Mouse (Mus musculus) adrenal gland (tissue): ENCODE measurements around the gene Crip1.

Experiments used
- intact Hi-C: fragments of 180-260 bp; cut with DNase I; formaldehyde crosslinking; loops from one replicate; pipeline ENCODE4 v1.15.1; 2025

Gene Crip1

DNA sequence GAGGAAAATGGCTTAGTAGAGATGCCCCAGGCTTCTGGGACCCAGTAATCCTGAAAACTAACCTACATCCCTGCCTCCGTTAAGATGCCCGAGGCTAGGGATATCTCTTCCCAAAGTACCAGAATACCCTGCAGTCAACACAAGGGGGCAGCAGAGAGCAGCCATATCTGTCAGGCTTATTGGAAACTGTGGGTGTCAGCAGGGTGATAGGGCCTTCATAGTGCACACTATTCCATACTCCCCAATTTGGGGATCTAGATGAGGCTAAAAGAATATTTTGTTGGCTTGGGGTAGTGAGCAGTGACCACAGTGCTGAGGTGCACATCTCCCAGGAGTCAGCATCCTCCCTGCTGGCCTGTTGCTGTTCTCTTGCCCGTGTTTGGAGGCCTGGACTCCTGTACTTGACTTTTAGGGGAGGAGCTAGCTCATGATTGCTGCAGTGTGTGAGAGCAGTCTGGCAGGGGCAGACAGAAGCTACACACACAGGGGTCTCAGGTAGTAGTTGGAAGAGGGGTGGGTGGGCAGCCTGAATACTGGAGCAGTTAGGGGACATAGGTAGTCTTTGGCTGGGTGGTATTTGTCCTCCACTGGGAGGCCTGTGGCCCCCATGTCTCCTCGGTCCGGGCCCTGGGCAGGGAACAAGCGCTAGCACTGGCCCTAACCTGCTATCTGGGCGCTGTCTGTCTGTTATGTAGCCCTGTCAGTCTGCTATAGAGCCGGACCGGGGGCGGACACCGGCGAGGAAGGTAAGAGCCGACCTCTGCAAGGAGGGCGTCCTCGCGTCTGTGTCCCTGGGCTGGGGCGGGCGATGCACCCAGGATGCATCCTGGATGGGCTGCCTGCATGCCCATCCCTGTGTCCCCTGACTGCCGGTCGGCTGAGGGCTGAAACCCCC lies 26.4 kb upstream of the Crip1 start:
- intact Hi-C loops: loop anchor here (5.0 kb wide), 1 partner anchor 33 kb away; no protein-coding TSS in a partner anchor

DNA sequence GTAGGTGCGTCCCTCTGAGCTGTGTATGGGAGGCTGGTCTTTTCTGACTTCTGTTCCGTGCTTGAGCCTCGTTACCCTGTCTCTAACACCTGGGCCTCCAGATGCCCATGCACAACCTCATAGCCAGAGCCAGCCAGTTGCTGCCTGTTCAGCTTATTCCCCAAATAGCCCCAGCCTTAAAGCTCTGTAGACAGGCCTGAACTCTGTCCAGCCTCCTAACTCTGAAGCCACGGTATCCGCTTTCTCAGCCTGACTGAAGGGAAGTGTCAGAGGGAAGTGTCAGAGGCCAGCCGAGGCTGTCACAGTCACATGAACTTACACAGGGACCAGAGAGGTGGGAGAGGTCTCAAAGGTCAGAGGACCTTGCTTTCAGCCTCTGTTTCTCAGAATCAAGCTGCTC lies 21.4 kb upstream of the Crip1 start:
- intact Hi-C loops: no loop called here

DNA sequence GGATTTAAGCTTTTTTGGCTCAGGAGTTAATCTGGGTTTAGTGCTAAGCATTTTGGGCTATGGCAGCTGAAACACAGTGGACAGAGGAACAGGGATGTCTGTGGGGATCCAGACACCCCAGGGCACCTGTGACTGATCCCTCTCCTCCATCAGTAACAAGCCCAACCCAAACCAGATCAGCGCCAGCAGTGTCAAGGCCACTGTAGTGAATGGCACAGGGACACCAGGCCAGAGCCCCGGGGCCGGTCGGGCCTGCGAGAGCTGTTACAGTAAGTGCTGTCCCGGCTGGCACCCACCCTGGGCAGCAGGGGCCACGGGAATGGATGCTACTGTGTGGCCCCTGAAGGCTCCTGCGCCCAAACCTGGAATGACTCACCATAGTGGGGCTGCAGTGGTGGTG lies 15.4 kb upstream of the Crip1 start:
- intact Hi-C loops: no loop called here

DNA sequence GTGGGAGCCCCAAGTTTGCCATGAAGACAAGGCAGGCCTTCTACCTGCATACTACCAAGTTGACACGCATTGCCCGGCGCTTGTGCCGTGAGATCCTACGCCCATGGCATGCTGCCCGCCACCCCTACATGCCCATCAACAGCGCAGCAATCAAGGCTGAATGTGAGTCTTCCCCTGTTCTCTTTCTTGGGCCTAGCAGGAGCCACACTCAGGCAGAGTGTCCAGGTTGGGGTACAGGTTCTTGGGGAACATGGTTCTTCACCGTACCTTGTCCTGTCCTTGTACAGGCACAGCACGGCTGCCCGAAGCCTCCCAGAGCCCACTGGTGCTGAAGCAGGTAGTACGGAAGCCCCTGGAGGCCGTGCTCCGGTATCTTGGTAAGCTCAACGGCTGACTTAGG lies 14.5 kb upstream of the Crip1 start:
- intact Hi-C loops: no loop called here

DNA sequence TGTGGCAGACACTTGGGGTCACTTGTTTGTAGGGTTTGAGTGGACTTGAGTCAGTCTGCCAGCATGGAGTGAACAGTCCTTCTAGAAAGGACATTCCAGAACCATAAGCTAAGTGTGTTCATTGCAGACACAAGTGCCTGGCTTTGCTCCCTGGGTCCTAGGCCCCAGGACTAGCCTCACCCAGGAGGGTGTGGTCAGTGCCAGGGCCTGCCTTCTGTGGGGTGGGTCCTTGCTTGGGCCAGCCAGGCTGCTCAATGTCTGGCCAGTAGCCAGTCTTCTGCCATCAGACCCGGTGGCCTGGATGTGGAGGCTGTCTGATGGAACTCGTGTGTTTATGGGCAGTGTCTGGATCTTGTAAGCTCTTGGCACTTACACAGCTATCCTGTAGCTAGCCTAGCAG lies 13.5 kb upstream of the Crip1 start:
- intact Hi-C loops: no loop called here

DNA sequence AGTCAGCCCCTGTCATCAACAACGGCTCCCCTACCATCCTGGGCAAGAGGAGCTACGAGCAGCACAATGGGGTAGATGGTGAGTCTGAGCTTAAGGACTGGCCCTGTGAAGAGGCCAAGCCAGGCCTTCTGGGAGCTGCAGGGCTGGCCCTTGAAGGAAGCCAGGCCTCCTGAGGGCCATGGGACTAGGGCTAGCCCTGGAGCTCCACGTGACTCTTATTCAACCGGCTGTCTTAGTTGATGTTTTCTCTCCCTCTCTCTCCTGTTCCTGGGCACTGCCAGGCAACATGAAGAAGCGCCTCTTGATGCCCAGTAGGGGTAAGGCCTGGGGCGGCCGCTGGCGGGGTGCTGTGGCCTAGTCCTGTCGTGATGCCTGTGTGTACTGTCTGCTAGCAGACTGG lies 12.9 kb upstream of the Crip1 start:
- intact Hi-C loops: no loop called here

DNA sequence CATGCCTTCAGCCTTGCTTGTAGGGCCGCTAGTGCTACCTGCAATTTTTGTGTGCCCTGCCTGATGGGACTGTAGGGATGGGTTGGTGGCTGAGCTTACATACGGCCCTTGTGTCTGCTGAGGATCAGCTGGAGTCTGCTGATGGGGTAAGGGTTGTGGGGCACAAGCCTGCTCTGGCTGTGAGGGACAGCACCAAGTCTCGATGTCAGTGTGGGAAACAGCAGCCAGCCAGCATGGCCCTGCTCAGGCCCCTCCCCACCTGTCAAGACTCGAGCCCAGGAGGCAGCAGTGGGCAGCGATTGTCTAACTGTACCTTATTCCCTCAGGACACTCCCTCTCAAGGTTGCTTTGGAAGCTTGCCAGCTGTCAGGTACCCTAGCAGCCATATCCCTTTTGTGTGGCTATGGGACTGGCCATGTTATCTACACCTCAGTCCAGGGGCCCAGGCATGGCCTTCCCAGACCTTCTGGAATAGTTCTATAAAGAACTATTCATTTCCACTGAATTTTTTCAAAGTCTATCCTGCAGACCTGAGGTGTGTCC lies 12.2 kb upstream of the Crip1 start:
- intact Hi-C loops: no loop called here

DNA sequence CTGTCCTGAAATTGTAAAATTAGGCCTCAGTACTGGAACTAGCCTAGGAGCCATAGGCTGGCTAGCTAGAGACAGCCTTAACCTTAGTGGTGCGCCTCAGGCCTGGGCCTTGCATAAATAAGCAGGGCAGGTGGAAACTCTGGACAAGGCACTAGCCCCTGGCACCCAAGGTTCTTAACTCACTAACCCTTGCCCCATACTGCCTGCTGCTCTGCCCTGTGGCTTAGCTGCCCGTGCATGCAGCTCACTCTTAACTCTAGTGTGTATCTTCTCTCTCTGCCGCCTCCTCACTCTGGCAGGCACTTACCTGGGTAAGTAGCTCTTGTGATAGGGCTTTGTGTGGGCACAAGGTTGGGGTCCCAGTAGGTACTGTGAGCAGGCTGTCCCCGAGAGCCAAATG lies 11.6 kb upstream of the Crip1 start:
- intact Hi-C loops: no loop called here

DNA sequence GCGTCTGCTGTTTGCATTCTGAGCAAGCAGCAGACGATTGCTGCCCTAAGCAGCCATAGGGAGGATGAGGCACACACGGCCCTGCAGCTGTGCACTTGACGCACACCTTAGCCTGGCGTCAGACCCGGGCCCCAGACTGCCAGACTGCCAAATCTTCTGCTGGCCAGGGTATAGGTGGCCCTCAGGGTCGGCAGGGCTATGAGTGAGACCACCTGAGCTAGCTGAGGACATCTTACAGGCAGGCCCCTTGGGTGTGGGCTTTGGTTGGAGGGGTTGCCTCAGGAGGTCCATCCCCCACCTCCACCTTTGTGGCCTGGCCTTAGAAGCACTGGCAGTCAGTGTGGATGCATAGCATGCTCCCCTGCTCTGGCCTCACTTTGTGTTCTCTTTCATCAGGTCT lies 10.7 kb upstream of the Crip1 start:
- intact Hi-C loops: no loop called here

DNA sequence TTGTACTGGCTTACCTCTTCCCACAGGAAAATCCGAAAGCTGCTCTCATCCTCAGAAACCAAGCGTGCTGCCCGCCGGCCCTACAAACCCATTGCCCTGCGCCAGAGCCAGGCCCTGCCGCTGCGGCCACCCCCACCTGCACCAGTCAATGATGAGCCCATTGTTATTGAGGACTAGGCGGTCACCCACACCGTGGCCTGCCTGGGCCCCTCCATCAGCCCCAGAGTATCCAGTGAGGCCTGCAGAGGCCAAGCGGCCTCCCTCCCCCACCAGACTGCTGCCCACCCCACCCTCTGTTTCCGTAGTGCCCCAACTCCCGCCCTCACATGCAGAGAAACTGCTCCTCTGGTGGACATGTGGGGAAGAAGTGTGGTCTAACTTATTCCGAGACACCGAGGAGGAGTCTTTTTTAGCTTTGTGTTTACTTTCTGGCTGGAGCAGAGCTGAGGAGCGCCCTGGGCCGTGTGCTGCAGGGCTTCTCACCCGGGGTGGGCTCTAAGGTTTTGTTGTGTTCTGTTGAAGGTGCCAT lies 9.6 kb upstream of the Crip1 start:
- intact Hi-C loops: no loop called here

DNA sequence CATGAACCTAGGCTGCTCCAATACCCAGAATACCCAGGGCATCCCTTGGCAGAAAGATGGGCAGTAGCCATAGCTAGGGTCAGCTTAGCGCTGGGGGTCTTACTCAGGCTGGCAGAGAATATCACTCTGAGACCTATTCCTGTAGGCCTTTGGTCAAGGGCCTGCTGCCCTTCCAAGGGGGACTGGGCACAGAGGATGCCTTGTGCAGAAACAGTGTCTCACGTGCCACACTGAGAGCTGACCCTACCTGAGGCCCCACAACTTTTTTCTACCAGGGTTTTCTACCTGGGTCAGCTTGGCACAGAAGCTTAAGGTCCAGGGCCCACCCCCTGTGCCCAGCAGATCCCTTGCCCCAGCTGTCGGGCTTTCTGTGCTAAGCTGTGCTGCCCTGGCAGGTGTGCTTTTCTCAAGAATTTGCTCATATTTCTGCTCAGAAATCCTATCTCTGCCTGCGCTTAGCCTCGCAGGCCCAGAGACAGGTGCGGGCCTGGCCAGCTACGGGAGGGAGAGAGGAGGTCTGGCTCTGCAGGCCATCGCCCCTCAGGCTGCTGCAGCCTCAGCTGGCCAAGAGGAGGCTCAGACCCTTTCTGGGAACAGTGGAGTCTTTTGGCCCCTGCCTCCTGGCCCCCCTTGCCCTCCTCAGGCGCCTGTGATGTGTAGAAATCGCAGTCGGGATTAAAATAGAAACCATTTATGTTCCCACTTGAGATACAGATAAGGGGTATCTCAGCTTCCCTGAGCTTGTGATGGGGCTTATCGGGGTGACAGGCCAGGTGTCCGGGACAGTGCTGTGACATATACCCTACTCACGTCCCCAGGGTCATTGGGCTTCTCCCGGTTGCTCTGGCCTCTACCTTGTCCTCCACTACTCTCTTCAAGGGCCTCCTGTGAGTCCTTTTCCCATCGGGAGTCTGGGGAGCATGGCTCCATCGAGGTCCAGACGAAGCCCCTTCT lies 8.6 kb upstream of the Crip1 start:
- intact Hi-C loops: no loop called here

DNA sequence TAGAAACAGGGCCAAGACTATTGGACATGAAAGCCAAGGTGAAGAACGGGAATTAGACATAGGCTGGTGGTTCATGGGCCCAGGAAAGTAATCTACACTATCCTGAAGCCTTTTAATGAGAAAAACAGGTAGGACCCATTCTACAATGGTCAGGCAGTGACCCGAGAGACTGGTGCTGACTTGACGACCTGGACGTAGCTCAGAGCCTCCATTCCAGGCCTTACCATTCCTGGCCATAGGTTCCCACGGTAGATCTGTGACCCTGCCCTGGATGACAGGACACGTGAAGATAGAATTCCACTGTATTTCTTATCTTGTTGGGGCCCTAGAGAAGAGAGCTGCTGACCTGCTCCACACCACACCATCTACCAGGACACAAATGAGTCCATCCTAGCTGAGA lies 7.8 kb upstream of the Crip1 start:
- intact Hi-C loops: no loop called here

DNA sequence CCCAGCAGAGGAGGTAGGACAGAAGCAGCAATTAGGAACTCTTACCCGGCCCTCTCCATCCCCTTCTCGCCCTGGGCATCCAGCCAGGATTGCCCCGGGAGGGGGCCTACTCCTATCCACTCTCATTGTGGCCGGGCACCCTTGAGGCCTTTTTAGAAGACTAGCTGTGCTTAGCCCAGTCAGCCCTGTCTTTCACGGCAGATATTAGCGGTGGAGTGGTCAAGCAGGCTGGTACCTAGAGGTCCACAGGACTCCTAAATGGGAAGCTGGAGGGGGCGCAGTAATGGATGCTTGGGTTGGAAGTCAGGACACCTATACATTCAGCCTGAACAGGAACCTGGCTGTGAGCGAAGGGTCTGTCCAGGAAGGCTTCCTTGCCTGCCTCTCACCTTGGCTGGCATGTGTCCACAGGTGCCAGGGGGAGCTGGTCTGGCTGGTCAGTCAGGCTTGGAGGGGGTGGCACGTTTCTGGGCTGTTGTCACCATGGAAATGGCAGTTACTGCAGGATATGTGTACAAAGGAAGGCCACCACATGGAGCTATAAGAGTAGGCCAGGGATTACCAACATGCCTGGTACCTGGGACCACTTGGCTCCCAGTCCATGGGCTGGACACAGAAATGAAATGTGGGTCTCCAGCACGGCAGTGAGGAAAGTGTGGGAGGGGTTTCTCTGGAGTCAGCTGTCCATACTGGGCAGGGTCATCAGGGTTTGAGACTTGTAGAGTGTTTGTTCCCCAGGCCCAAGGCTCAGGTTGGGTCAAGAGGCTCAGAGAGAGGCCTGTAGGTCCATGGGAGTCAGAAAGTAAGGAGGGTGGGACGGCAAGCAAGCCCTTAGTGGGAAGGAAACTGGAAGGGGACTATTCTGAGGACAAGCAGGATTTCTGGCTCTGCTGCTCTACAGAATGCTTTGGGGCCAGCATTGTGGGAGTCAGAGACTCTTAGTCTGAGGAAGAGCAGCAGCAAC lies 6.9 kb upstream of the Crip1 start:
- intact Hi-C loops: no loop called here

DNA sequence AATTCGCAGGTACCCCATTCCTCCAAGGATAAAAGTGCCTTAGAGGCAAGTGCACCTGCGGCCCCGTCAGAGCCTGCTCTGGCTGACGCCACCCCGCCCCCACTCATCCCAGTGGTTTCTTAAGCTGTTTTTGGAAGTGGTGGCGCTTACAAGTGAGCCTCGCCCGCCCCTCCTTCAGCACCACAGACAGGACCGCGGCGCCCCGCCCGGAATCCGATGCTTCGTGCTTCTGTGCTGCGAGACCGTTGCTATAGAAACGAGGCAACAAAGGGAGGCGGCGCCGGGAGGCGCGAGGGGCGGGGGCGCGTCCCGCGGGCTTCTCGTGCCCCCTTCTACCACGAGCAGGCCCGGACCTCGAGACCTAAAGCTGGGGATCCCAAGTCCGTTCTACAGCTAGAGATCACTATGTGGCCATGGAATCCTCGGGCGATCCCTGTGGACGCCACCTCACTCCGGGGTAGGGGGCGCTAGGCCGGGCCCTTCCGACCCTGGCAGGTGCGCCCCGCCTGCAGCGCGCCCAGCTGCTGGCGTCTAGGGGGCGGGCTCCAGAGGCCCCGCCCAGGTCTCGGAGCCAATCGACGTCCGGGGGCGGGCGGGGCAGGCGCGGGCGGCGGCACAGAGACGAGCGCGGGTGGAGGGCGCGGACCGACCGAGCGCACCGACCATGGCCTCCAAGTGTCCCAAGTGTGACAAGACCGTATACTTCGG lies 6.1 kb upstream of the Crip1 start, which contains the start of gene Crip2:
TSS of gene Crip2 (plus strand) at position 329 of the 708 bp plus-strand sequence.
- intact Hi-C loops: no loop called here

DNA sequence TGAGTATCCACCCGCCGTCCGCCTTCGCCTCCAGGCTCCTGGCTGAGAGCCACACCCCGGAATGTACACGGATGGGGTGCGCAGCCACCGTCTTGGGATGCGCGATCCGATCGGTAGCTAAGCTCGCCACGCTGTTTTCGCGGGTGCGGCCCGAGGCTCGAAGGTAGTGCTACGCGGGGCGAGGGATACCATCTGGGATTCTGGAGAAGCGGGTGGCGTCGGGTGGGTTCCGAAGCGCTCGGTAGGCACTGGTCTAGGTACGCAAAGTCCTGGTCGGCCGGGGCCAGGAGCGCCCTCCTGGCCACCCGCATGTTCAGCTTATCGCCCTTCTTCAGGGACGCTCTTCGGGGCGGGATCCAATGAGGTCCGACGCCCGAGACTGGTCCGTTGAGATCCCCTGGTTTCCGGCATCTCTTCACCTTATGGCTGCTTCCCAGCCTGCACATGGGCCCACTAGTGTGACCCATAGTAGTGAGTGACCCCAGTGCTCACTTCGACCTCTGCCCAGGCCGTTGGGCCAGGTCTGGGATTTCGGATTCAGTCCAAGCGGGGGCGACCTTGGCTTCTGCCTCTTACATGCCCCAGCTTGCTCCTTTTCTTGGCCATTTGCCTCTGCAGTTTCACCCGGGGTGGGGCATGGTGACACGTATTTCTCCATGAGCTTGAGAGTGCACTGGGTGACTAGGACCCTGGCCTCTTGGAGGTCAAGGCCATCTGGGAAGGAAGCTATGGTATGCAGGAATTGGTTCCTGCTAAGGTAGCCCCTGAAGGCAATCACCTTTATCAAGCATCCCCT lies 5.3 kb upstream of the Crip1 start:
- intact Hi-C loops: no loop called here

DNA sequence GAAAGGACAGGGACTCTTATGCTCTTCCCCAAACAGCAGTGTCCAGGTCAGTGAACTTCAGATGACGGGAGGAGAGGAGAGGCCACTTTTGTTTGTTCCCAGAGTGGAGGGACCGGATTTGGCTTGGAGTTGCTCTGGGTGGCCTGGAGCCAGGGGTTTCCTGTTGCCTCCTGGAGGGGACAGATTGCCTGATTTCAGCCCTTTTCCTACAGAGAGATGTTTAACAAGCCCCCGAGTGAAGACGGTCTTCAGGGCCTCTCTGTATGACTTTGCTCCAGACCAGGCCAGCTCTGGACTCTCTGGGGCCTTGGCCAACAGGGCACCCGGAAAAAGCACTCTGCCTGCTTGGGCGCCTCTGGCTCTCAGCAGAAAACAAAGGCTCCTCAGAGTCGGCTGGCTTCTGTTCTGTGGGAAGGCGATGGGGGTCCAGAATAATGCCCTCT lies 4.6 kb upstream of the Crip1 start:
- intact Hi-C loops: no loop called here

DNA sequence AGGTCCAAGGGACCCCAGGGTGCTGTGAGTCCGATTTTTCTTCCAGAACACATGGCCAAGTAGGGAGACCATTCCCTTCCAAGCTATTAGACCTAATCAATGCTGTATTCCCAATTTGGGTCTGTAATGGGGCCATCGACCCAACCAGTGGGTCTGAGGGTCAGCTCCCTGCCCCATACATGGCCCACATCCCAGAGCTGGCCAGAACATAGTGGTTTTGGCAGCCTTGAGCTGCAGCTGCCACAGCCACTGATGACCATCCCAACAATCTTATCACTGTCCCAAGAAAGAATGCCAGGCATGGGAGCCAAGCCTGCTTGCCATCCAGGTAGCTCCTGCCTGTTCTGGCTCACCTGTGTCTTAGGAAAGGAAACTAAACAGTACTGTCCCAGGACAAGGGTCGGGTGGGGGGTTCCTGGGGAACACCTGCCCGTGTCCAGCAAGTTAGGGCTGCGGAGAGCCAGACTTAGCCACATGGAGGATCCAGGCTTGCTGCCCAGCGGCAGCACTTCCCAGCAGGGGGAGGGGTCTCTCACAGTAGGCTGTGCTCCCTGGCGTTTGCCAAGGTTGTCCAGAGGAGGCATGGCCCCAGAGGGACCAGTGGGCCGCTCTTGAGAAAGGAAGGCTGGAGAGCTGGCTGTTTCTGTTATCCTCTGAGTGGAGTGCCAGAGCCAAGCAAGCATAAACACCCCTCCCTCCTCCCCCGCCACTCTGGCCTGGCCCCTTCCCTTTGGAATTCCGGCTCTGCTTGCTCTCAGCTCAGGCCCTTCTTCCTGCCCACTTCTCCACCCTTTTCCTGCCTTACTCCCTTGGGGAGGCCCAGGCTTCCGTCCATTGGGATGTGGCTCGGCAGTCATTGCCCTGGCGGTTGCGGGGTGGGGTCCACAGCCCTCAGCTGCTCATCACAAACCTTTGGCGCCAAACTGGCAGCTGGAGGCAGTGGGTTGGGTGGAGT lies 3.8 kb upstream of the Crip1 start:
- intact Hi-C loops: no loop called here

DNA sequence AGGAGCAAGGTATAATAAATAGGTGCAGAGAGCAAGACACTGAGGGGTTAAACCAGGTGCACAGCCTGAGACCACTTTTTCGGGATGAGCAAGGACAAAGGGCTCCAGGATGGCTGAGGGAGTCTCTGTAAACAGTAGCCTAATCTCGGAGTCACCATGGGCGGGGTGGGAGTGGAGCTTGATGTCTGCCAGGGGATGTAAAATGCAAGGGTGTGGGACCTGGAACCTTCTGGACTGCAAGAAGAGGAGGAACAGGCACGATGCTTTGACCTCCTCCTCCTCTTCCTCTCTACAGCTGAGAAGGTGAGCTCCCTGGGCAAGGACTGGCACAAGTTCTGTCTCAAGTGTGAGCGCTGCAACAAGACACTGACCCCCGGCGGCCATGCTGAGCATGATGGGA lies 3.0 kb upstream of the Crip1 start:
- intact Hi-C loops: no loop called here
